Mouse (Mus musculus) hindbrain, embryonic 16.5 days (tissue): ENCODE results near the gene Nhlrc3. TPM values are rescaled to one million over a fixed set of nuclear protein-coding genes. Genes with fewer than 3 reads are reported as not detected.

Source experiments
- ATAC-seq: fragments of 200-750 bp; cut with Nextera tagmentation; 2 replicates; pipeline ENCODE4 v1.8.0; 2017; ENCODE audit warnings: moderate TSS enrichment, moderate library complexity
- H3K27ac ChIP-seq: fragments of 300-500 bp; sonication (generic); 2 replicates; pipeline ENCODE4 v1.5.1; 2014; ENCODE audit warnings: low read depth, mild to moderate bottlenecking, control low read depth, low read length, moderate library complexity
- H3K27me3 ChIP-seq: fragments of 300-500 bp; sonication (generic); replicated peaks from 2 replicates; pipeline ENCODE4 v1.6.1; 2014; ENCODE audit warnings: low read length; ENCODE audit not compliant: control insufficient read depth, insufficient read depth
- H3K36me3 ChIP-seq: fragments of 300-500 bp; sonication (generic); 2 replicates; pipeline ENCODE4 v1.6.1; 2014; ENCODE audit warnings: mild to moderate bottlenecking, low read length, moderate library complexity, mixed read lengths; ENCODE audit not compliant: control insufficient read depth, insufficient read depth
- H3K4me1 ChIP-seq: fragments of 300-500 bp; sonication (generic); 2 replicates; pipeline ENCODE4 v1.6.1; 2014; ENCODE audit warnings: low read depth, low read length; ENCODE audit not compliant: control insufficient read depth, insufficient read depth
- H3K4me2 ChIP-seq: fragments of 300-500 bp; sonication (generic); 2 replicates; pipeline ENCODE4 v1.6.1; 2014; ENCODE audit warnings: mild to moderate bottlenecking, low read length, control low read depth, moderate library complexity
- H3K4me3 ChIP-seq: fragments of 300-500 bp; sonication (generic); 2 replicates; pipeline ENCODE4 v1.5.1; 2014; ENCODE audit warnings: mild to moderate bottlenecking, low read length, control low read depth, moderate library complexity
- H3K9ac ChIP-seq: fragments of 300-500 bp; sonication (generic); 2 replicates; pipeline ENCODE4 v1.6.1; 2014; ENCODE audit warnings: low read depth, mild to moderate bottlenecking, control low read depth, low read length, moderate library complexity
- H3K9me3 ChIP-seq: fragments of 300-500 bp; sonication (generic); 2 replicates; pipeline ENCODE4 v1.6.1; 2014; ENCODE audit warnings: mild to moderate bottlenecking, low read length, moderate library complexity; ENCODE audit not compliant: control insufficient read depth
- WGBS: fragments of 180-500 bp; shearing (Covaris S2); extraction: QIAGEN DNeasy Blood & Tissue Kit; methylation state at CpG from one replicate; pipeline ENCODE4 v1.1.7; 2014; 5-methylcytosine and 5-hydroxymethylcytosine counted together
- polyA plus RNA-seq: library from polyadenylated mRNA; unstranded; fragments of >200 nt; fragmentation: Nextera tagmentation; extraction: Ambion mirVana; gene quantifications from 2 replicates; pipeline ENCODE4 v1.2.1, GENCODE M21; 2015

The Nhlrc3 gene
- 8.1 and 9.3 TPM in 2 replicates for polyA plus RNA-seq

DNA sequence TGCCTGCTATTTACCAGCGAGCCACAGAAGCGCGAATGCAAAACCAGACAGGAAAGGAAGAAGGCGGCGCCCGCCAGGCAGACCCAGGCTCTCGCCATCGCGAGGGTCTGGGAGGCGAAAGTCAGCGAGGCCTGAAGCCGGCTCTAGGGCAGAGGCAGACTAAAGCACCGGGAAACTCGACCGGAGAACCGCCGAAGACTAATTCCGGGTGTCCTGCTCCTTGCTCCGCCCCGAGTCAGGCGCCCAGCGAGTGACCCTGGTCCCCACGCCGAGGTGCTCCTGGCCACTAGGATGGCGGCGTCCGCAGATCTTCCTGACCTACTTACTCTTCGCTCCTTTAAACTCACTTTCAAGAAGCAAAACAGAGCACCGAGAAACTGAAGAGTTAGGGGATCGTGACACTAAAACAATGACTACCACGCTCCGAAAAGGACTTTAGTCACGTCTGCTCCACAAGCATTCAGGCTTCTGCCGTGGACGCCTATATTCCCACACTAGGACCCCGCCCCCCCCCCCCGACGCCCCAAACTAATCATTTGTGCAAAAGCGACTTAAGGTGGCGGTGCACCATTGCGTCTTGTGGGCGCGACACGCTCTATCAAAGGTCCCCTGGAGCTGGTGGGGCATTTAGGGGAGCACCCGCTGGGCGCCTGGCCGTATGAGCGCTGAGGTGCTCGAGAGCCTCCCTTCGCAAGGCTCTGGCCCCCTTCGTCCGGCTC, at the start of gene Nhlrc3, which contains the start of gene Proser1:
Nhlrc3 (minus strand) TSS at position 287 of the 719 bp plus-strand sequence.
Proser1 (plus strand) TSS at position 621 of the 719 bp plus-strand sequence.
- peak within 1 kb of the TSS; percentile 63 for H3K4me3 ChIP-seq
- no peaks in the 10 kb centered on the region for H3K36me3 ChIP-seq
- under 1% methylated on average over 51 of the region's 52 CpGs for WGBS
- peak within 1 kb of the TSS; percentile 86 for H3K9ac ChIP-seq
- no peaks in the 10 kb centered on the region for H3K9me3 ChIP-seq
- ATAC-seq: peak; percentile 99
- H3K4me2 ChIP-seq: peak within 1 kb of the TSS; percentile 77
- peak within 1 kb of the TSS; percentile 93 for H3K27ac ChIP-seq
- H3K27me3 ChIP-seq: no peaks in the 10 kb centered on the region
- peaks cover 30% of the 10 kb centered on the region for H3K4me1 ChIP-seq

GRCm38 (mm10) chr3:53502428-53502827, 39.3 kb upstream of the Nhlrc3 start:
- no peaks in the 10 kb centered on the region for H3K9me3 ChIP-seq
- ATAC-seq: peak; percentile 63; the same call in 1 of the 2 replicates
- H3K27ac ChIP-seq: no peak overlapping the region
- H3K9ac ChIP-seq: no peak overlapping the region
- H3K4me1 ChIP-seq: no peaks in the 10 kb centered on the region
- H3K4me3 ChIP-seq: no peak overlapping the region
- 61% methylated on average over 6 of the region's 6 CpGs for whole genome bisulfite sequencing
- no peaks in the 10 kb centered on the region for H3K36me3 ChIP-seq
- no peaks in the 10 kb centered on the region for H3K27me3 ChIP-seq
- no peak overlapping the region for H3K4me2 ChIP-seq

DNA sequence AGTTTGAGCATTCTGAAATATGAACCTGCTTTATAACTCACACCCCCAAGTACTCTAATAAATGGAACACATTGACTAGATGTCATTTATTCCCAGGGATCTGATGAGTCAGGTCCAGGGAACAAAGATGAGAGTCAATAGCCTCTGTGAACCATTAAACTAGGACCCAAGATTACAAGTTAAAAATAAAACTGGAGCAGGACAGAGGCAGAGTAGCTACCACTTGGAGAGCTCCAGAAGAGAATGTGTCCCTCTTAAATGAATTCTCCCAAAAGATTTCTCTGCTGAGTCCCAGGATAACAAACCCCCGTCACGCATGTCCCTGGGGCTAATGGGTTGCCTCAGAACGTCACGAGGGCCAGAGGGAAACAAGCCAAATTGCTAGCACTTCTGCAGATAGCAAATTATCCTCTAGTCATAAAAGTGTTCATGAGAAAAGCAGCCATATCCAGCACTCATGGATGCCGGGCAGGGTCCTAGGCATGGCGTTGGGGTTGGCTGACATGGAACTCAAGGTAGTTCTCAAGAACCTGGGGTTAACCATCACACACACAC, 35.3 kb upstream of the Nhlrc3 start:
- H3K9me3 ChIP-seq: no peaks in the 10 kb centered on the region
- no peak overlapping the region for H3K27ac ChIP-seq
- H3K27me3 ChIP-seq: no peaks in the 10 kb centered on the region
- H3K36me3 ChIP-seq: no peaks in the 10 kb centered on the region
- ATAC-seq: no peak
- H3K4me2 ChIP-seq: no peak overlapping the region
- 89% methylated on average over 6 of the region's 6 CpGs for WGBS
- H3K4me3 ChIP-seq: no peak overlapping the region
- H3K4me1 ChIP-seq: no peaks in the 10 kb centered on the region
- no peak overlapping the region for H3K9ac ChIP-seq

DNA sequence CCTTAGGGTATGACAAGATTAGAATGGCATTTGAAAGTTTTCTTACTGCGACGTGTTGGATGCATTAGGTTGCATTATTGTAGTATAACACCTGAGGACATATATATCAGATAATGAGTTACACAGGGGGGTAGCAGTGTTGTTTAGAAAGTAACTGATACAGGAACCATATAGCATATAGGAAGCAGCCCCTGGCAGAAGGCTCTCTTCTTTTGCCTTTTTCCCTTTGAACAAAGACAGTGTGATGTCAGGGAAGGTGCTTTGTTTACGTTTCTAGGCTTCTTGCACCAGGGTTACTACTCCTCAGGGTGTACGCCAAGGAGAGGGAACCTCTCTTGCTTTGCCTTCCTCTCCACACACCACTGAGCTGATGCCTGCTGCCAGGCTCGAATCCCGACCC, 25.2 kb upstream of the Nhlrc3 start, which contains the start of gene Stoml3:
Stoml3 (plus strand) TSS at position 301 of the 400 bp plus-strand sequence.
- no peaks in the 10 kb centered on the region for H3K27me3 ChIP-seq
- no peaks in the 10 kb centered on the region for H3K9me3 ChIP-seq
- H3K4me3 ChIP-seq: no peak within 1 kb of the TSS
- WGBS: 74% methylated on average over 6 of the region's 6 CpGs
- no peaks in the 10 kb centered on the region for H3K36me3 ChIP-seq
- H3K4me1 ChIP-seq: no peaks in the 10 kb centered on the region
- H3K27ac ChIP-seq: no peak within 1 kb of the TSS
- no peak for ATAC-seq
- no peak within 1 kb of the TSS for H3K9ac ChIP-seq
- H3K4me2 ChIP-seq: no peak within 1 kb of the TSS

- Histone ChIP-seq H3K27me3 (no peaks in the 10 kb centered on the region), H3K4me1 (no peaks in the 10 kb centered on the region), H3K9ac (no peak overlapping the region), H3K36me3 (0 out of 2 replicates have a peak, but pooled peaks cover 3% of the 10 kb centered on the region), H3K4me3 (no peak overlapping the region), H3K9me3 (no peaks in the 10 kb centered on the region), H3K27ac (no peak overlapping the region), H3K4me2 (no peak overlapping the region)
- no peak for ATAC-seq
- 84% methylated on average over 9 of the region's 9 CpGs for WGBS
Measured at GRCm38 (mm10) chr3:53486996-53487576, 24.0 kb upstream of the Nhlrc3 start.

GRCm38 (mm10) chr3:53486561-53486960, 23.4 kb upstream of the Nhlrc3 start:
- no peak overlapping the region for H3K9ac ChIP-seq
- WGBS: 81% methylated on average over 10 of the region's 10 CpGs
- no peak overlapping the region for H3K4me3 ChIP-seq
- ATAC-seq: no peak
- no peaks in the 10 kb centered on the region for H3K4me1 ChIP-seq
- H3K27ac ChIP-seq: no peak overlapping the region
- H3K4me2 ChIP-seq: no peak overlapping the region
- H3K27me3 ChIP-seq: no peaks in the 10 kb centered on the region
- 0 out of 2 replicates have a peak, but pooled peaks cover 6% of the 10 kb centered on the region for H3K36me3 ChIP-seq
- H3K9me3 ChIP-seq: no peaks in the 10 kb centered on the region

- Histone ChIP-seq H3K27ac (no peak overlapping the region), H3K4me1 (no peaks in the 10 kb centered on the region), H3K4me2 (no peak overlapping the region), H3K27me3 (no peaks in the 10 kb centered on the region), H3K4me3 (no peak overlapping the region), H3K36me3 (peaks cover 24% of the 10 kb centered on the region), H3K9ac (no peak overlapping the region), H3K9me3 (no peaks in the 10 kb centered on the region)
- ATAC-seq: no peak
- WGBS: 93% methylated on average over 8 of the region's 8 CpGs
Measured at GRCm38 (mm10) chr3:53483414-53484059, 20.4 kb upstream of the Nhlrc3 start.

GRCm38 (mm10) chr3:53478419-53479046, 15.4 kb upstream of the Nhlrc3 start:
- H3K9me3 ChIP-seq: no peaks in the 10 kb centered on the region
- no peak overlapping the region for H3K4me3 ChIP-seq
- H3K36me3 ChIP-seq: peaks cover 47% of the 10 kb centered on the region
- H3K4me2 ChIP-seq: no peak overlapping the region
- no peaks in the 10 kb centered on the region for H3K4me1 ChIP-seq
- no peak overlapping the region for H3K9ac ChIP-seq
- no peak overlapping the region for H3K27ac ChIP-seq
- ATAC-seq: 0 out of 2 replicates have a peak, but pooled peaks have one; percentile 21
- WGBS: 97% methylated on average over 30 of the region's 30 CpGs
- H3K27me3 ChIP-seq: no peaks in the 10 kb centered on the region
